Mouse (Mus musculus) cerebellum, adult (tissue): Measurements from ENCODE around the gene Tex22.
A peak's percentile ranks its signal among the peaks of the same experiment; 100 is the strongest.

Experiments used
- ATAC-seq: cut with Nextera tagmentation; 2 replicates; pipeline ENCODE4 v1.9.2; 2017; ENCODE audit warnings: mild to moderate bottlenecking, moderate library complexity, mixed read lengths; ENCODE audit not compliant: insufficient number of reproducible peaks, low FRiP score, low TSS enrichment

Gene Tex22

DNA sequence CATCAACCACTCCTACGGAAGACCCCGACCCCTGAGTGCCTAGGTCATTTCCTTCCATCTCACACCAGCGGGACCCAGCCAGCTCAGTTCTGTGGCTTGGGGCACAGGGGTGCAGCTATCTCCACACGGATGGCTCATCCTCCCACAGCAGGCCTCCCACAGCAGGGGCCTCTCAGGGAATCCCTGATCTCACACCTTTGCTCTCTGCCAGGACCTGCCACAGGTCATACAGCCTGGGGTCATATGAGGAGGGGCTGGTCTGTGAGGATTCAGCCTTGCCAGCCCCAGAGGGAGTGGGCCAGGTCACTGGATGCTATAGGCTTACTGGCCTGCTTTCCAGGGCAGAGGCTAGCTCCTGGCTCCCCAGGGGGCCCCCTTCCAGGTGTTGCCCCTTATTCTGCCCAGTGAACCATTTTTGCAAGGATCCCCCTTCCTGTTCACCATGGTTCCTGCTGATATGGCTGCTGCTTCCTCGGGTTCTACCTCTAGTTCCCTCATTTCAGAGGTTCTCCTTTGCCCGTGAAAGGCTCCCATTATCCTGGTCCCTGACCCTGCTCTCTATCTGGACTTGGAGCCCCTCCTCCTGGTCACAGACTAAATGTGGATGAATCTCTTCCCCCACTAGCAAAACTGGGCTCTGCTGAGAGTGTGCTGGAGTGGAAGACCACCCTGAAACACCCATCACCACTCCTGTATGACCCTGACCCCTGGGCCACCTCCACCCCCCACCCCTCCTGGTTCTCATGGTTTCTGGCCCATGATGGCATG, 25.4 kb downstream of the Tex22 start:
- no peak for ATAC-seq

DNA sequence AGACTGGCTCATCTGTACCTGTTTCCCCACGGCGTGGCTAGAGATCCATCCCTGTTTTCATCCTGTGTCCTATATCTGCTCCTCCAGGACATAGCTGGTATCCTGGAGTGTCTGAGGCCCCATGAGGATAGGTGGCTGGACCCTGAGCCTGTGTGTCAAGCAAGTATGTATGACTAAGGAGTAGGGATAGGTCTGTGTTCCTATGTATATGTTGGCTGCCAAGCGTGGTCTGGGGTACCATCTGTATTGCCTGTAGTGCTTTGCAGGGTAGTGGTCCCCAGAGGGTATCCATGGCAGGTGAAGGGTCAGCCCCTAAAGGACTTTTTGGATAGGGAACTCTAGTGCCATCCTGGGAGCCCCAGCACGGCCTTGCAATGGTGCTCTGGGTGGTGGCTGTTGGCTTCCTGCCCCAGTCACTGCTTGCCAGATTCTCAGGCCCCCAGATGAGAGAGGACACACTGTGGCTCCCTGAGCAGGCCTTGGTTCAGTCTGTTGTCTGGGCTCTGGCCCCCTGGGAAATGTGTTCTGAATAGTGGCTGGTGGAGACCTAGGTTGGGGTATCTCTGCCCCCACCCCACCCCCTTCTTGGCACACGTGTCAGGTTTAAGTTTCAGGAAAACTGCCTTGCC, 26.3 kb downstream of the Tex22 start:
- ATAC-seq, result no peak

DNA sequence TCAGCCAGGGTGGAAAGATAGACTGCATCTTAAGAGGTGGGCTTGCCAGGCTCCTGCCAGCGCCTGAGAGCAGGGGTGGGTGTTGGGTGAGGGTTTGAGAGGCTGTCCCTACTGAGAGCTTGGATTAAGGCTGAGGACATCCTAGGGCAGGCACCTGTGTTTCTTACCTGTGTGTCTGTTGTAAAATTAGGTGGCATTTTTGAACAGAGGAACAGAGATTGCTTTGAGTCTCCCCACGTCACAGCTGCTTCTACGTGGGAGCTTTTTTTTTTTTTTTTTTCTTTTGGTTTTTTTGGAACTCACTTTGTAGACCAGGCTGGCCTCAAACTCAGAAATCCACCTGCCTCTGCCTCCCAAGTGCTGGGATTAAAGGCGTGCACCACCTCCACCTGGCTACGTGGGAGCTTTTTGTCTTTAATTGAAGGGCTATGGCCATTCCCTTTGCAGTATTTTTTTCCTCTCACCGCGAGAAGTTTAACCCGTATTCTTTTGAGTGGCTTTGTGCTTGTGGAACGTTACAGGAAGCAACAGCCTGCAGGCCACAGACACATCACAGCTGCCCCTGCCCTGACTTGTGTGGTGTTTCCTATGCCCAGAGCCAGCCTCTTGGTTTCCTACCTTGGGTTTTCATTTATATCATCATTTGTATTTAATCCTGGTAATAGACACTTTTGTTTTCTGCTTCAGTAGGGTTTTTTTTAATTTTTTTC, 27.1 kb downstream of the Tex22 start:
- ATAC-seq, result no peak

DNA sequence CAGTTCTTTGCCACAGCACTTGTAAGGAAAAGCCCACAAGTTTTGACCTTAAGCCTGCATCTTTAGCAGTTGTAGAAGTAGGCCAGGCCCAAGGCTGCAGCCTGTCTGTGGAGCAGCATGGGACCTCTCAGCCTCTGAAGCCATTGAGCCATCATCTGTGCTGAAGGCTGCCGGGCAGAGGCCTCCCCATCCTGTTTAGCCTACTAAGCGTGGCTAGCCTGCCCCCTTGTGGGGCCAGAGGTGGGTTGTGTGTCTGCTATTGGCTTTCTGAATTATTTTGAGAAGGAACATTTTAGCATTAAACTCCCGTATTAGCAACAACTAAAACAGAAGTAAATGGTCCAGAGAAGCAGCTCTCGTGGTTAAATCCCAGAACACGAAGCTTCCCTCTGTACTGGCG, 28.2 kb downstream of the Tex22 start:
- ATAC-seq, result peak; percentile 53; the same call in 1 of the 2 replicates

DNA sequence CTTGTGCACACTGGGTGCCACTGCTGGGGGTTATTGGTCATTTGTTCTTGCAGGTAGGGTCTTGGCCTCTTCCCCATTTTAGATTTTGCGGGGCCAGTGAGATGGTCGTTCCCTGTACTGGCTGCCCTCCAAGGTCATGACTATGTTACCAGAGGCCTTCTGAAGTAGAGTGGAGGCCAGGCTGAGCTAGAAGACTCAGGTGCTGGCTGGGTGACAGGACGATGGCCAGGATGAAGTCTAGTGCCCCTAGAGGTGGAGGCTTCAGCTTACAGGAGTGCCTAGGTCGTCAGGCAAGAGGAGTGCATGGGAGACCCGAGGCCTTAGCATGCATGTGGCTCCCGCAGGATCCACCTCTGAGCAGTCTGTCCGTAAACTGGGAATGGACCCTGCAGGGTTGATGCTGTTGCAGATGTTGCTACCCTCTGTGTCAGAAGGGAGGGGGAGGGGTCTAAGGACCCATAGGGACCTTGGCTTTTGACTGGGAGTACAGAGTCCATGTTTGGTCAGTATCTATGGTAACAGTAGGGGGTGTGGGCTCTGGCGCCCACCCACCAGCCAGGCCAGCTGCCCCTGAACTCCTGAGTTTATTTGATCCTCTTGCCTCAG, 29.6 kb downstream of the Tex22 start:
- no peak for ATAC-seq

DNA sequence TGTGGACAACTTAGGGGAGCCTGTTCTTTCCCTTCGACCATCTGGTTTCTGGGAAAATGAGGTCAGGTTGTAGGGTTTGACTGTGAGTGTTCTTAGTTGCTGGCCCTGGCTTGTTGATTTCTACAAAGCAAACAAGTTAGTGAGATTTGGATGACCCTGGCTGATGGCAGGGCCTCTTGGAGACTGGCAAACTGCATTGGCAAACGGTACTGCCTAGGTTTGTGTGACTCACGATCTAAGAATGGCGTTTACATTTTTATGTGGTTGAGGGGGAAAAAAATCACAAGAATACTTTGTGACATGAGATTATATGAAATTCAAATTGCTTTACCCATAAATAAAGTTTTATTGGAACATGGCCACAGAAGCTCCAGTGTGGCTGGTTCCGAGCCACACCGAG, 32.1 kb downstream of the Tex22 start:
- ATAC-seq, result no peak

DNA sequence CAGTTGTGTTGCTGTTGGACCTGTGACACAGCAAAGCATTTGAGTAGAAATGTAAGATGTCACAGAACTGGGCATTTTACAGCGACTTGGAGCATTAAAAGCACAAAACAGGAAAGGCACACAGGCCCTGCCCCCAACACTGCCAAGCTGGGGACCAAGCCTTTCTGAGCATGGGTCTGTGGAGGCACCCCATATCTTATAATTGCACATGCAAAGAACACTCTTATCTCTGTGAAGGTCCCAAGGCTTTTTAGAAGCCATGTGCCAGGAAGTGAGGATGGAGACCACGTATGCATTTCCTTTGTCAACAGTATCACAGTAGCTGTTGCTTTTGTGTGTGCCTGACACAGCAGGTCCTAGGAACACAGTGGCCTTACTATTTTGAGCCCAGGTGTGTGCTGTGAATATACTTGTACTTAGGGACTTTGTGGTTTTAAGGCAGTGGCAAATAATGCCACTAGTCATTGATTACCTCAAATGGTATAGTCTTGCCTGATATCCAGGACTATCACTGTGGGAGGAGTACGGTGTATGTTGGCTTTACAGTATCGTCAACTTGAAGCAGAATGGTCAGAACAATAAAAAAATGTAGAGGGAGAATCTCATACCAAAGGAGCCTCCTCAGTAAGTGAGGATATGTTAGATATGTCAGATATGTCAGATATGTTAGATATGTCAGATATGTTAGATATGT, 33.3 kb downstream of the Tex22 start:
- ATAC-seq, result no peak

DNA sequence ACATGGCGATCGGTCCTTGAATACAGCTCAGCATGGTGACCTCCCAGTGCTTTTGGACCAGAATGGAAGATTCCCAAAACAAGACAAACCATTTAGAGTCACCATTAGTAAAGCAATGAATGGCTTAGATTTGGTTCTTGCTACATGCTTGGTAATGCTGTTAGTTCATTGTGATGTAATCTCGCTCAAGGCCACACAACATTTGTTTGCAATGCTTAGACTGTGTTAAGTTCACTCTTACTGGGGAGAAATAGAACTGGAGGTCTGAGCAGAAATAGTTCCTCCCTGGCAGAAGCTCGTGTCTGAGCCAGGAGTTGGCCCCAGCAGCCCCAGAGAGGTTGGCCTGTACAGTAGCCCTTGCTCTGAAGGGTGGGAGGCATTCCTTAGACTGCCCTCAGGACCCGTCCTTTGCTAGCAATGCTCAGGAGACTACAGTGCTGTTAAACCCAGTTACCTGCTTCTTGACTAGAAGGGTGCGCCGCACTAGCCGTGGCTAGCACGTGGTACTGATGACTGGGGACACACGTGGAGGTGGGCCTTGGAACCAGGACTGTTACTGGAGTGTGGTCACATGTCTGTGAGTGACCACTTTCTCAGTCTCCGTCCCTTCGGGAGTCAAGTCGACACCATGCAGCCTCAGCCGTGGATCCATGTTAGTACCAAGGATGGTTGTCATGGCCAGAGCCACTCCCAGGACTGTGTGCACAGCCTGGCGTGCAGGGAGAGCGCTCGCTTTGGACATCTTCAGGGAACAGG, 34.4 kb downstream of the Tex22 start:
- ATAC-seq, result 0 out of 2 replicates have a peak, but pooled peaks have one; percentile 22

DNA sequence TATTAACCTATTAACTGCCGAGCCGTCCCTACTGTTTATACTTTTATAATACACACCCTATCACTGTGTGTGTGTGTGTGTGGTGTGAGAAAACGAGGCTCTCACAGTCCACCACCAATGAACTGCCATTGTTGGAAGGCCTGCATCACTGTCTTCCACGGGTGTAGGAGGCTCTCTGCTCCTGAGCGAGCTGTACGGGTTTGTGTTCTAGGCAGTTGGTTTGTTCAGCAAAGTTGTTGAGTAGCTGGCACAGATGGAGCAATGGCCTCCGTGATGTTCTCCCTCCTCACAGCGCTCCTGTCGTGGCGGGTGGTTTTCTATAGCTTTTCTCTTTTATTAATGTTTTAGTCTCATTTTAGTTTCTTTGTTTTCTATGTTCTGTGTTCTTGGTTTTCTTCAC, 35.5 kb downstream of the Tex22 start:
- no peak for ATAC-seq

DNA sequence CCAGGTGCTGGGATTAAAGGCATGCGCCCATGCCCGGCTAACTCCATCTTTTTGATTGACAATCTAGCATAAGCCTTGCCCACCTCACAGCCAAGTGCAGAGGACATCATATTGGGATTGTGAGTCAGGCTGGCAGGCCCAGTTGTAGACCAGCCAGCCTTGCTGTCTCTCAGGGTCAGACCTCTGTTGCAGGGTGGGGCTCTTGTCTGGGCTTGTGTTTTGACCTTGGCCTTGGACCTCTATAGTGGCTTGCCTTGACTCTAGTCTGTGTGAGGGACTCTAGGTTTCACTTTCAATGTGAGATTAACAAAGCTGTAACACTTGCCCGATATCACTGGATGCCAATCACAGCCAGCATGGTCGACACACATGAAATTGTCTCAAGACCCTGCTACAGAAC, 39.8 kb downstream of the Tex22 start:
- no peak for ATAC-seq

DNA sequence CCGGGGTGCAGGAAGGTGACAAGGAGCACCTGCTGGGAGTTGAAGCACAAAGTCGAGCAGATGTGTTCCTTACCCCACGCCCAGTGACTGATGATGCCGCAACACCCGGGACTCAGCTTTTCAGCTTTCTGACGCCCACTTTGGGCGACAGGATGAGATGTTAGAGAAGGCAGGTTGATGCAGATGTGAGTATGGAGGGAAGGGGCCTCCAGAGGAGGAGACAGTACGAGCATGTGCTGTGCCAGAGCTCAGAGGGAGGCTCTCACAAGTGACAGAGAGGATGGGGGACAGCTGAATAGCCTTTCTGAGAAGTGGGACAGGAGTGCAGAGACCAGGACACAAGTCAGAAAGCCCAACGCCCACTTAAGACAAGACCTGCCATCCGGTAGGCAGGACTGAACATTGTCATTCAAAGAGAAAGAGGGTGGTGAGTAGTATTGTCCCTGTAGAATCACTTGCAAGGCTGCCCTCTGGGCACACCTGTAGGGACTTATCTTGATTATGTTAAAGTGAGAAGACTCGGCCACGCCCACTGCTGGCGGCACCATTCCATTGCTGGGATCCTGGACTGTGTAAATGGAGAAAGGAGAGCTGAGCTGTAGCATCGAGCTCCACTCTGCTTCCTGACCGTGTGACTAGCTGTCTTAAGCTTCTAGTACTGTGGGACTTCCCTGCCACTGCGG, 40.7 kb downstream of the Tex22 start:
- ATAC-seq, result no peak

DNA sequence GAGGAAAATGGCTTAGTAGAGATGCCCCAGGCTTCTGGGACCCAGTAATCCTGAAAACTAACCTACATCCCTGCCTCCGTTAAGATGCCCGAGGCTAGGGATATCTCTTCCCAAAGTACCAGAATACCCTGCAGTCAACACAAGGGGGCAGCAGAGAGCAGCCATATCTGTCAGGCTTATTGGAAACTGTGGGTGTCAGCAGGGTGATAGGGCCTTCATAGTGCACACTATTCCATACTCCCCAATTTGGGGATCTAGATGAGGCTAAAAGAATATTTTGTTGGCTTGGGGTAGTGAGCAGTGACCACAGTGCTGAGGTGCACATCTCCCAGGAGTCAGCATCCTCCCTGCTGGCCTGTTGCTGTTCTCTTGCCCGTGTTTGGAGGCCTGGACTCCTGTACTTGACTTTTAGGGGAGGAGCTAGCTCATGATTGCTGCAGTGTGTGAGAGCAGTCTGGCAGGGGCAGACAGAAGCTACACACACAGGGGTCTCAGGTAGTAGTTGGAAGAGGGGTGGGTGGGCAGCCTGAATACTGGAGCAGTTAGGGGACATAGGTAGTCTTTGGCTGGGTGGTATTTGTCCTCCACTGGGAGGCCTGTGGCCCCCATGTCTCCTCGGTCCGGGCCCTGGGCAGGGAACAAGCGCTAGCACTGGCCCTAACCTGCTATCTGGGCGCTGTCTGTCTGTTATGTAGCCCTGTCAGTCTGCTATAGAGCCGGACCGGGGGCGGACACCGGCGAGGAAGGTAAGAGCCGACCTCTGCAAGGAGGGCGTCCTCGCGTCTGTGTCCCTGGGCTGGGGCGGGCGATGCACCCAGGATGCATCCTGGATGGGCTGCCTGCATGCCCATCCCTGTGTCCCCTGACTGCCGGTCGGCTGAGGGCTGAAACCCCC, 45.5 kb downstream of the Tex22 start:
- peak; percentile 59 for ATAC-seq

DNA sequence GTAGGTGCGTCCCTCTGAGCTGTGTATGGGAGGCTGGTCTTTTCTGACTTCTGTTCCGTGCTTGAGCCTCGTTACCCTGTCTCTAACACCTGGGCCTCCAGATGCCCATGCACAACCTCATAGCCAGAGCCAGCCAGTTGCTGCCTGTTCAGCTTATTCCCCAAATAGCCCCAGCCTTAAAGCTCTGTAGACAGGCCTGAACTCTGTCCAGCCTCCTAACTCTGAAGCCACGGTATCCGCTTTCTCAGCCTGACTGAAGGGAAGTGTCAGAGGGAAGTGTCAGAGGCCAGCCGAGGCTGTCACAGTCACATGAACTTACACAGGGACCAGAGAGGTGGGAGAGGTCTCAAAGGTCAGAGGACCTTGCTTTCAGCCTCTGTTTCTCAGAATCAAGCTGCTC, 50.4 kb downstream of the Tex22 start:
- no peak for ATAC-seq

DNA sequence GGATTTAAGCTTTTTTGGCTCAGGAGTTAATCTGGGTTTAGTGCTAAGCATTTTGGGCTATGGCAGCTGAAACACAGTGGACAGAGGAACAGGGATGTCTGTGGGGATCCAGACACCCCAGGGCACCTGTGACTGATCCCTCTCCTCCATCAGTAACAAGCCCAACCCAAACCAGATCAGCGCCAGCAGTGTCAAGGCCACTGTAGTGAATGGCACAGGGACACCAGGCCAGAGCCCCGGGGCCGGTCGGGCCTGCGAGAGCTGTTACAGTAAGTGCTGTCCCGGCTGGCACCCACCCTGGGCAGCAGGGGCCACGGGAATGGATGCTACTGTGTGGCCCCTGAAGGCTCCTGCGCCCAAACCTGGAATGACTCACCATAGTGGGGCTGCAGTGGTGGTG, 56.4 kb downstream of the Tex22 start:
- ATAC-seq, result no peak

DNA sequence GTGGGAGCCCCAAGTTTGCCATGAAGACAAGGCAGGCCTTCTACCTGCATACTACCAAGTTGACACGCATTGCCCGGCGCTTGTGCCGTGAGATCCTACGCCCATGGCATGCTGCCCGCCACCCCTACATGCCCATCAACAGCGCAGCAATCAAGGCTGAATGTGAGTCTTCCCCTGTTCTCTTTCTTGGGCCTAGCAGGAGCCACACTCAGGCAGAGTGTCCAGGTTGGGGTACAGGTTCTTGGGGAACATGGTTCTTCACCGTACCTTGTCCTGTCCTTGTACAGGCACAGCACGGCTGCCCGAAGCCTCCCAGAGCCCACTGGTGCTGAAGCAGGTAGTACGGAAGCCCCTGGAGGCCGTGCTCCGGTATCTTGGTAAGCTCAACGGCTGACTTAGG, 57.3 kb downstream of the Tex22 start:
- no peak for ATAC-seq

DNA sequence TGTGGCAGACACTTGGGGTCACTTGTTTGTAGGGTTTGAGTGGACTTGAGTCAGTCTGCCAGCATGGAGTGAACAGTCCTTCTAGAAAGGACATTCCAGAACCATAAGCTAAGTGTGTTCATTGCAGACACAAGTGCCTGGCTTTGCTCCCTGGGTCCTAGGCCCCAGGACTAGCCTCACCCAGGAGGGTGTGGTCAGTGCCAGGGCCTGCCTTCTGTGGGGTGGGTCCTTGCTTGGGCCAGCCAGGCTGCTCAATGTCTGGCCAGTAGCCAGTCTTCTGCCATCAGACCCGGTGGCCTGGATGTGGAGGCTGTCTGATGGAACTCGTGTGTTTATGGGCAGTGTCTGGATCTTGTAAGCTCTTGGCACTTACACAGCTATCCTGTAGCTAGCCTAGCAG, 58.3 kb downstream of the Tex22 start:
- no peak for ATAC-seq

DNA sequence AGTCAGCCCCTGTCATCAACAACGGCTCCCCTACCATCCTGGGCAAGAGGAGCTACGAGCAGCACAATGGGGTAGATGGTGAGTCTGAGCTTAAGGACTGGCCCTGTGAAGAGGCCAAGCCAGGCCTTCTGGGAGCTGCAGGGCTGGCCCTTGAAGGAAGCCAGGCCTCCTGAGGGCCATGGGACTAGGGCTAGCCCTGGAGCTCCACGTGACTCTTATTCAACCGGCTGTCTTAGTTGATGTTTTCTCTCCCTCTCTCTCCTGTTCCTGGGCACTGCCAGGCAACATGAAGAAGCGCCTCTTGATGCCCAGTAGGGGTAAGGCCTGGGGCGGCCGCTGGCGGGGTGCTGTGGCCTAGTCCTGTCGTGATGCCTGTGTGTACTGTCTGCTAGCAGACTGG, 59.0 kb downstream of the Tex22 start:
- no peak for ATAC-seq

DNA sequence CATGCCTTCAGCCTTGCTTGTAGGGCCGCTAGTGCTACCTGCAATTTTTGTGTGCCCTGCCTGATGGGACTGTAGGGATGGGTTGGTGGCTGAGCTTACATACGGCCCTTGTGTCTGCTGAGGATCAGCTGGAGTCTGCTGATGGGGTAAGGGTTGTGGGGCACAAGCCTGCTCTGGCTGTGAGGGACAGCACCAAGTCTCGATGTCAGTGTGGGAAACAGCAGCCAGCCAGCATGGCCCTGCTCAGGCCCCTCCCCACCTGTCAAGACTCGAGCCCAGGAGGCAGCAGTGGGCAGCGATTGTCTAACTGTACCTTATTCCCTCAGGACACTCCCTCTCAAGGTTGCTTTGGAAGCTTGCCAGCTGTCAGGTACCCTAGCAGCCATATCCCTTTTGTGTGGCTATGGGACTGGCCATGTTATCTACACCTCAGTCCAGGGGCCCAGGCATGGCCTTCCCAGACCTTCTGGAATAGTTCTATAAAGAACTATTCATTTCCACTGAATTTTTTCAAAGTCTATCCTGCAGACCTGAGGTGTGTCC, 59.6 kb downstream of the Tex22 start:
- ATAC-seq, result no peak
